Mouse (Mus musculus) large intestine, adult 2 months (tissue): ENCODE measurements around the gene Ablim1. TPM values are rescaled to one million over a fixed set of nuclear protein-coding genes. Genes with fewer than 3 reads are reported as not detected.

ENCODE experiments used
- DNase-seq: peaks from one replicate; pipeline ENCODE4 v3.0.0-alpha.2; 2012; ENCODE audit warnings: low read depth, low spot score
- WGBS: fragments of 180-500 bp; shearing (Covaris S2); methylation state at CpG from one replicate; pipeline ENCODE4 v1.1.7; 2018; 5-methylcytosine and 5-hydroxymethylcytosine counted together
- polyA plus RNA-seq: library from polyadenylated mRNA; depleted of rRNA; stranded (reverse); fragments of >200 nt; gene quantifications from 2 replicates; pipeline ENCODE4 v1.2.3, GENCODE M21; 2012

The Ablim1 gene
- polyA plus RNA-seq, 1 experiment: 14.1 TPM

GRCm38 (mm10) chr19:57271757-57272156, 43.0 kb downstream of the Ablim1 start:
- 85% methylated on average over 16 of the region's 16 CpGs for WGBS
- DNase-seq: no peak

GRCm38 (mm10) chr19:57270711-57271110, 44.0 kb downstream of the Ablim1 start:
- WGBS: 88% methylated on average over 6 of the region's 6 CpGs
- DNase-seq: no peak

- 88% methylated on average over 6 of the region's 6 CpGs for WGBS
- DNase-seq: no peak
Measured at GRCm38 (mm10) chr19:57269791-57270190, 44.9 kb downstream of the Ablim1 start.

GRCm38 (mm10) chr19:57267531-57267930, 47.2 kb downstream of the Ablim1 start:
- DNase-seq: no peak
- 76% methylated on average over 5 of the region's 5 CpGs for WGBS

- DNase-seq: no peak
- WGBS: 42% methylated on average over 10 of the region's 10 CpGs
Measured at GRCm38 (mm10) chr19:57266374-57267085, 48.2 kb downstream of the Ablim1 start.

- WGBS: 74% methylated on average over 15 of the region's 15 CpGs
- no peak for DNase-seq
Measured at GRCm38 (mm10) chr19:57264296-57264947, 50.3 kb downstream of the Ablim1 start.

- no peak for DNase-seq
- 43% methylated on average over 12 of the region's 12 CpGs for WGBS
Measured at GRCm38 (mm10) chr19:57257801-57258200, 56.9 kb downstream of the Ablim1 start.

GRCm38 (mm10) chr19:57256666-57257065, 58.1 kb downstream of the Ablim1 start:
- DNase-seq: no peak
- WGBS: 64% methylated on average over 9 of the region's 9 CpGs

- WGBS: 86% methylated on average over 8 of the region's 8 CpGs
- DNase-seq: no peak
Measured at GRCm38 (mm10) chr19:57255157-57255556, 59.6 kb downstream of the Ablim1 start.

- no peak for DNase-seq
- WGBS: 56% methylated on average over 9 of the region's 9 CpGs
Measured at GRCm38 (mm10) chr19:57252692-57253448, 61.8 kb downstream of the Ablim1 start.

- no peak for DNase-seq
- WGBS: 86% methylated on average over 5 of the region's 5 CpGs
Measured at GRCm38 (mm10) chr19:57248781-57249180, 65.9 kb downstream of the Ablim1 start.

- no peak for DNase-seq
- 74% methylated on average over 8 of the region's 8 CpGs for WGBS
Measured at GRCm38 (mm10) chr19:57247221-57247620, 67.5 kb downstream of the Ablim1 start.

GRCm38 (mm10) chr19:57244281-57244680, 70.4 kb downstream of the Ablim1 start:
- no peak for DNase-seq
- WGBS: 77% methylated on average over 7 of the region's 7 CpGs

GRCm38 (mm10) chr19:57243606-57244005, 71.1 kb downstream of the Ablim1 start:
- peak; percentile 48 for DNase-seq
- 18% methylated on average over 8 of the region's 8 CpGs for WGBS

GRCm38 (mm10) chr19:57243191-57243590, 71.5 kb downstream of the Ablim1 start:
- WGBS: 27% methylated on average over 12 of the region's 12 CpGs

GRCm38 (mm10) chr19:57241363-57242192, 73.1 kb downstream of the Ablim1 start:
- no peak for DNase-seq
- WGBS: 47% methylated on average over 10 of the region's 10 CpGs

More at GRCm38 (mm10) chr19:57243191-57243590, 71.5 kb downstream of the Ablim1 start:
- DNase-seq: peak; percentile 53

GRCm38 (mm10) chr19:57240259-57240658, 74.5 kb downstream of the Ablim1 start:
- 79% methylated on average over 6 of the region's 6 CpGs for WGBS
- no peak for DNase-seq

- WGBS: 12% methylated on average over 11 of the region's 11 CpGs
- peak; percentile 81 for DNase-seq
Measured at GRCm38 (mm10) chr19:57239176-57239784, 75.4 kb downstream of the Ablim1 start.

- 83% methylated on average over 7 of the region's 7 CpGs for WGBS
- no peak for DNase-seq
Measured at GRCm38 (mm10) chr19:57238461-57238860, 76.3 kb downstream of the Ablim1 start.
